Mouse (Mus musculus): ENCODE measurements around the gene Tmem56. TPM values are rescaled to one million over a fixed set of nuclear protein-coding genes. Genes with fewer than 3 reads are reported as not detected.
A peak's percentile ranks its signal among the peaks of the same experiment; 100 is the strongest.

The Tmem56 gene
- not detected for polyA plus RNA-seq (2017; shearing (Covaris generic))

DNA sequence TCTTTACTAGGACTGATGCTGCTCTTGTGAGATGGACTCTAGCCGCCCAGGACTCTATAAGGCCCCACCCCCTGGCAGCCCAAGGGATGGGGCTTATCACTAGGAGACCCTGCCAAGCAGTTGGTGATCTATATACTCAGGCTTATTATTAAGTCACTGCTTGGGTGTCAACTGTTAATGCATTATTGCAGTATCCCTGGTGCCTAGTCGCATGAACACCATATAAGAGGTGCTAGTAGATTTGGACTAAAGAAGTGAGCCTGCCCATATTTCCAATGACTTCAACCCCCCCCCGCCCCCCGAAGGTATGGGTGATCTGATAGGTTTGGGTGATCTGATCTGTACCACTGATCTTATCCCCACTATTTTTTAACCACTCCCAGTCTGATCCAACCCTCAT, at the start of gene Tmem56:
Tmem56 (minus strand) TSS at position 101 of the 400 bp plus-strand sequence.
- no peak for ATAC-seq

DNA sequence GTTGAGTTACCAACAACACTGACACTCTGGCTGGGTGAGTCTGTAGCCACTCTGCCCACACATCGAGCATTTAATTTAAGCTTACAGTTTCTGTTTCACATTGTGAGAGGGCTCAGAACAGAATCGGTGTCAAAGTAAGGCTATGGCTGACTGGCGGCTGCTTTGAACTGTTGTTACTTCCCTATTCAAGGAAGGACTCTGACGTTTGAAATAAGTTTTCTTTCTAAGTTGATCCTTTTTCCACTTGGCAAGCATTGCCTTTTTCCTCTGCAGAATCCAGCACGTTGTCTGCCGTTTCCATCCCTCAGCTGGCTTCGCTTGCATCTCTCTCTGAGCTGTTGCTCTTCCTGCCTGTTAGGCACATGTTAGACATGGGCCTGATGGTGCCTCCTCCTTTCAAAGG, 47.3 kb upstream of the Tmem56 start:
- peak; percentile 68 for ATAC-seq

DNA sequence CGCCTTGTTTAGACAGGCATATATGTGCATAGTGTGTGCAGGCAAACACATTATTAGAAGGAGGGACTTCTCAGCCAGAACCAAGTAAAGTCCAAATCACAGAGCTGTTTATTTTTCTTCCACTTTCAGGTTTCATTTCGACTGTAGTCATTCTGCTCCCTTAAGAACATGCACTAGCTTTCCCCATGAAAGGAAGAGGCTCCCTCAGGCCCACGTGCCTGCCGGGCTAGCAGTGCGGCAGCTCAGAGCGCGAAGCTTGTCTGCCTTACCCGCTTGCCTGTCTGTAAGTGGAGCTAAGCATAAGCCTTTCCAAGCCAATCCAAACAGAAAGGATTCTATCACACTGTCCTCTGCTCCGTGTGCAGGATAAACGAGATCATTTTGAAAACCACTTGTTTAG, 46.7 kb upstream of the Tmem56 start:
- ATAC-seq, result peak; percentile 18

DNA sequence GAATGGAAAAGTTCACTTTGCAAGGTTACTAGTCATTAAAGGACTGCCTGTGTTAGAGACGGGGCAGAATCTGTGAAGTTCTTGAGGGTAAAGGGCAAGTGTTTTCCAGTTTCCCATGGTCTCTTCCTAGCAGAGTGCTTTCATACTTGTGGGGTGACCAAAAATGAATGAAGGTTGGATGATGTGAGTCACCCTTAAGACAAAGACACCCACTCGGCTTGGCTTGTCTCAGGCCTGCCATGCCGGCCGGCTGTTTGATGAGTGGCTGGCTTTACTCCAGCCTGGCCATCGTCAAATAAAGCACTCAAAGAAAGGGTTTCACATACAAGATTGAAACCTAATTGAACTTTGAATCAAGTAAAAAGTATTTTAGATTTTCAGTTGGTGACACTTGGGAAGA, 44.5 kb upstream of the Tmem56 start:
- ATAC-seq, result no peak

DNA sequence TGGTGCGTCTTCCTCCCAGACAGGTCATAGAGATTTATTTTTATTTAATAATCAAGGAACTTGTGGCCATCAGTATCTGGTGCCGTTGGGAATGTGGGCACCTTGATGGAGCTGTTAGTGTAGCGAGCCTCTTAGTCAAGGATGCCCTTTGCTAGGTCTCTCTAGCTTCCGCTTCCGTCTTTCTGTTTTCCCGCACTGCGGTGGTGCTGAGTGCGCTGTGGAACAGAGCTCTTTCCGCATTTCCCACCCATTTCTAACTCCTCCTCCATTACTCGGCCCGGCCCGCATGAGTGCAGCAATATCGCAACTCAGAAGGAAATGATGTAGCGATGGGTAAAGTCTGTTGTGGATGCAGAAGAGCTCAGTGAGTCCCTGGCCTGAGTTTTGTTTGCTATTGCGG, 40.5 kb upstream of the Tmem56 start:
- ATAC-seq, result no peak

DNA sequence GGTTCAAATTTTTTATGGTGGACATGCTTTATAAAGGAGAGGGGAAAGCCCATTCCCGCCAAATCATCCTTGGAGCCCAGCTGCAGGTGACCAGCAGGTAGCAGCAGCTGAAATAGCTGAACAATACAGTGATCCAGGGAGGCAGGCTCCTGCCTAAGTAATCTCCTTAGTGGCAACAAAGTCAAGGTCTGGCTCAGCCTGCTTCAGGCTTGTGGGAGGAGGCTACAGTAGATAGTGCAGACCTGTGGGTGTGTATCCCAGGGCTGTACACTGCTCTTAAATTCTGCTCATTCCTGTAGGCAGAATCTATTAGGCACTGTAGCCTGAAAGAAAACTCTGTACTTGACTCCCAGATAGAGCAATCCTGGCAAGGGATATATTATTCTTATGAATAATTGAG, 38.0 kb upstream of the Tmem56 start:
- no peak for ATAC-seq

DNA sequence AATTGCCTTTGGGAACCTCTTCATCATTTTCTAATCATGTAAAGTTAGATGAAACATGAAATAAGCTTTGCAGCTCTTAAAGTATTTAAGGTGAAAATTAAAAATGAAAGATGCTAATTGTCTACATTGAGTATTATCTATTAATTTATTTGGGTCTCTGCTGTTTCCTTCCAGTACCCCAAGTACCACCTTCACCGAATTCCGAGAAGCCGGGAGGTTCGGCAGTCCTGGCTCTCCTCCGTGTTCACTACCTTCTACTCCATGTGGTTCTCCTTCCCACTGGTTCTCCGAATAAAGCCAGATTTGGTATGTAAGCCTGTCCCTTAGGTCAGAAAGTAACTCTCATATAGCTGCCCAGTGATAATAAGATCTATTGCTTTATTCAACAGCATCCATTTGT, 37.0 kb upstream of the Tmem56 start:
- no peak for ATAC-seq

DNA sequence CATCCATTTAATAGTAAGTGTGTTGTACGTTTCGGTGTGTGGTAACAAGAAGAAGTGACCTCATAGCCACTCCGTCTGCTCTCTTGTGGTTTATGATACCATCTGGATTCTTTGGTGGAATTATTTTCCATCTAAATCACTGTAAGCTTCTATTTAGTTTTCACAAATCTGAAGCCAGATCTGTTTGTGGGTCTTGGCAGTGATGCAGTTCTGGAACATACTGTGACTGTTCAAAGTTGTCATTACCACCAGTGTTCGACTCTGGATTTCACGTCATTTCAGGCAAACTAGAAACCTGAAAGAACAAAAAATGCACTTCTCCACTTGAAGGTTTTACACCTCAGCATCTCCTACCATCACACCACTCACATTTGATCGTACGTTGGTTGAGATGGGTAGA, 32.6 kb upstream of the Tmem56 start:
- no peak for ATAC-seq

DNA sequence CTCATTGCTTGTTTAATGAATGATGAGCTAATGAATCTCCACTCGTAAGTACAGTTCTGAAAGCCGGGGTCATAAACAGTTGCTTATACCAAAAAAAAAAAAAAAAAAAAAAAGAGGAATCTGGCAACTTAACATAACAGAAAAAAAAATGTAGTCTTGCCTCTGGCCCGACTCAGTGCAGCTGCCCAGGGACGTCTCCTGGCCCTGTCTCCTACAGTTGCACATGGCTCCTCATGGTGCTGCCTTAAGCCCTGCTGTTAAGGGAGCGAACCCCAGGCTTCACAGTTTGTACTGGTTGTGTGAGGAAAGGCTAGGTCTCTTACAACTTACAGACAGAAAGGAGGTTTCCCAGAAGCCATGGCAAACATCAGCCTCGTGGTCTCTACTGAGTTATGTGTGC, 31.3 kb upstream of the Tmem56 start:
- ATAC-seq, result no peak

DNA sequence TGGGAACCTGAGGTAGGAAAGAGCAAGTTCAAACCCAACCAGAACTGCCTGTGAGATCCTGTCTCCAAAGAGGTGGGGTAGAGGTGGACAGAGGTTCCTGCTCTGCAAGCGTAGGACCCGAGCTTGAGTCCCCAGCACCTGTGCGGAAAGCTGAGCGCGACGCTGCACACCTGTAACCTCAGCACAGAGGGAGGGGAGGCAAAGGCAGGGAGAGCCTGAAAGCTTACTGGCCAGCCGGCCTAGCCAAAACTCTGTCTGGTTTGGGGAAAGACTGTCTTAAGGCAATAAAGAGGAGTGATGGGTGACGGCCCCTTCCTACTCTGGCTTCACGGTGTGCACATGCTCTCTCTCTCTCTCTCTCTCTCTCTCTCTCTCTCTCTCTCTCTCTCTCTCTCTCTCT, 30.1 kb upstream of the Tmem56 start:
- ATAC-seq, result no peak

DNA sequence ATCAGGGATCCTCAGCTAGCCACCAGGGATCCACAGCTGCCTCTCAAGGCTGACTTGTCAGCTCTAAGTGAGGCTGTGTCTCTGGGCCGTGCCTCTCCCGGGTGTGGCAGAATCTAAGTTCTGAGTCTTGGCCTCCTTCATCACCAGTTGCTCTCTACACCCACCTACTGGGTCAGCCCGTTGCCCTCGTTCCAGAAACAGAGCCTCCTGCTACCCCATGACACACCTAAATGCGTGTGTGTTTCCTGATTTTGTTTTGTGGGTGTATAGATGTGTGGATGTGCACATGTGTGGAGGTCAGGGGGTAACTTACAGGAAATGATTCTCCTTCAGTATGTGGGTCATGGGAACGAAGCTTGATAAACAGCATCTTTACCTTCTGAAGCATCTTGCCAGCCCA, 29.5 kb upstream of the Tmem56 start:
- no peak for ATAC-seq

DNA sequence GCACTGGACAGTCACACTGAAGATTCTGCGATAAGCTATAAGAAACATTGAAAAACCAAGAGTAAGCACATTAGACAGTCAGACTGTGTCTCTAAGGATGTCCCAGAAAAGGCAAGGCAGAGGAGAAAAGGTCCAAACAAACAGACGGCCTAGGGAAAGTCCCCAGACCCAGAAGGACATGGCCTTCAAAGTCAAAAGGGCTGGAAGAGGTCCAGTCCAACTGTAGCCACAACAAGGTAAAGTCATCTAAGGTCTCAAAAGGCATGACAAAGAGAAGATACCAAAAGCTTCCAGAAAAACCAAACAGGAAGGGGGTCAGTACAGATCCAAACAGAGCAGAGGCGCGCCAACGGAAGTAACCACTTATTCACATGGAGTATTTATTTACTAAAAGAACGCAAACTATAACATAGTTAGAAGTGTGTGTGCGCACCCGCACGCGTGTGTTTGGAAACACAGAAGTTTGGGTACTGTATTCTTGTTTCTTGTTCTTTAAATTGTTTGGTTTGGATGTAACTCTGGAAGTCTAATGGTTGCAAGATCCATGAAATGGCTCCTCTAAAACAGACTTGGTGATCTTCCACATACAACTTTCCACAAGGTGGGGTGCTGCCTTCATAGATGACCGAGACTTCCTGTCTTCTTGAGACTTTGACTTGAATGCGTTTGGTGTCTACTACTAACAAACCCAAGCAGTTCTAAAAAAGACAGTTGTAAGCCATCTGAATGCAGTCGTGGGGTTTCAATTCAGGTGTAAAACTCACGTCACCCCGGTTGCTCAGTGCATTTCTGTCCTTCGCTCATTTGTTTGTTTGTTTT, 27.2 kb upstream of the Tmem56 start:
- ATAC-seq, result no peak

DNA sequence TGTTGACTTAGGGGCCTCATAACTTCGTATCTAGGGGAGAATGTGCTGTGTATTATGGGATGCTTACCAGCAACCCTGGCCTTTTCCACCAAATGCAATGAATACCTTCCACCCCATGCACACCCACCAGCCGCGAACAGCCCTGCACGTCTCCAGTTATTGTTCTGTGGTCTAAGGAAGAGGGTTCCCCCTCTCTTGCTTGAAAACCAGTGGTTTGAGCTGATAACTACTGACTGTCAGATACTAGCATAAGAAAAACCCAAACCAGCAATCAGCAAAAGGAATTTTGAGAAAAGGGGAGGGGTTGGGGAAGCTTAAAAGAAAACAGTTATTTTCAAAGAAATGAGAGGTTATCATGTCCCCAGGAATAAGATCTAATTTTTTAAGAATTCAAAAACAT, 26.5 kb upstream of the Tmem56 start:
- no peak for ATAC-seq

DNA sequence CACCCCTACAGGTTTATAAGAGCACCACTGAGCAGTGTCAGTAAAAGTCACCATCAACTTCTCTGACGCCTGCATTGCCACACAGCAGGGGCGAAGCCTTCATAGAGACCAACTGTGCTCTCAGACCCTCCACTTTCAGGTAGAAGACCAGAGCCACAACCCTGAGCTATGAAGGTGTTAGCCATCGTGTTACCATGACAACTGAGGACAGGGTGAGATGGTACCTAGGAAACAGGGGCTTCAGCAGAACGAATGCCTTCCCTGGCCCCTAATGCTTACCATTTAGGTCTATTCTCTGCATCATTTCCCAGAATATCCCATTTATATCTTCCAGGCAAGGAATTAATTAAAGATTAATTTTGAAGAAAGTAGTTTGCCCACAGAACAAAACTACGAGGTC, 26.0 kb upstream of the Tmem56 start:
- no peak for ATAC-seq

DNA sequence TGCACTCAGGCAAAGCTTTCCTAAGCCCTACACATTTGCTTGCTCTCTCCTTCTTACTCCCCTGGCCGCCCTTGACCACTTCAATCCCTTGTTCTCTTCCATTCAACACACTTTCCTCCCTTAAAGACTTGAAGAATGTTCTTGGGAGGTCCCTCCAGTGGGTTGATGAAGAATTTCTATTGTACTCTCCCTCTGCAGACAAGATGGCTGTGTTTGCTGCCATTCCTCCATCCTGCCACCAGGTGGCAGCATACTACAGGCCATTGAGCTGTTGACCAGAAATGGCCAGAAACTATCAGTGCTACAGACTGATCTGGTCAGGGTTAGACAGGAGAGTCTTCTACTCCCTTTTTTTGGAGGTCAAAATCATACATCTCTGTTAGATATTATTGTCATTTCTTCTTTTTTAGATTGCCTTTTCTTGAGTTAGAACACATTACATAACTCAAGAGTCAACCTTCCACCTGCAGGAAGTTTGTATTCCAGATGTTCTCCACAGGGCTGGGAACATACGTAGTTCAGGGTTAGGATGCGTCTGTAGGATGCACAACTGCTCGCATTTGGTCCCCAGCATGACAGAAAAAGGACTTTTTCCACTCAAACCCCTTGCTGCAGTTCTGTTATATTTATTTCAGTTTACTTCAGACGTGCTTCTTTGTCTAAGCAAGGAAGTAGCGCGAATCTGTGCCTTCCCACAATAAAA, 24.8 kb upstream of the Tmem56 start:
- ATAC-seq, result peak; percentile 79

DNA sequence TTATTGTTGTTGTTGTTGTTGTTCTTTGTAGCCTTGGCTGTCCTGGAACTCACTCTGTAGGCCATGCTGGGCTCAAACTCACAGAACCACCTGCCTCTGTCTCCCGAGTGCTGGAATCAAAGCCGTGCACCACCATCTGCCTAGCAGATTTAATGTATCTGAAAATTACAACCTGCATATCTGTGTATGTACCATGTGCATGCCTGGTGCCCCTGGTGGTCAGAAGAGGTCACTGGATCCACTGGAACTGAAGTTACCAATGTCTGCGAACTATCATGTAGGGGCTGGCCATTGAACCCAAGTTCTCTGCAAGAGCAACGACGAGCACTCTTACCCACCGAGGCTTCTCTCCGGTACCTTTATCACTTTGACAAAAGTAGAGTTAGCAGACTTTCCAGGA, 23.7 kb upstream of the Tmem56 start:
- ATAC-seq, result peak; percentile 73

DNA sequence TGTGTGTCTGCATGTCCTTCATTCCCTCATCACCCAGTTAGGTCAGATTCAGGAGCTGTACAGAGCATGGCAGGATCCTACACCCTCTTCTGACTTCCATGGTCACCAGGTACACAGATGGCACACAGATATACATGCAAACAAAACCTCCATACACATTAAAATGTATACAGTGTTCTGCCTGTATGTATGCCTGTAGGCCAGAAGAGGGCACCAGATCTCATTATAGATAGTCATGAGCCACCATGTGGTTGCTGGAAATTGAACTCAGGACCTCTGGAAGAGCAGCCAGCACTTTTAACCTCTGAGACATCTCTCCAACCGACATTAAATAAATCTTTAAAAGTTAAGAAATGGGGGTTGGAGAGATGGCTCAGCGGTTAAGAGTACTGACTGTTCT, 11.3 kb upstream of the Tmem56 start:
- no peak for ATAC-seq

DNA sequence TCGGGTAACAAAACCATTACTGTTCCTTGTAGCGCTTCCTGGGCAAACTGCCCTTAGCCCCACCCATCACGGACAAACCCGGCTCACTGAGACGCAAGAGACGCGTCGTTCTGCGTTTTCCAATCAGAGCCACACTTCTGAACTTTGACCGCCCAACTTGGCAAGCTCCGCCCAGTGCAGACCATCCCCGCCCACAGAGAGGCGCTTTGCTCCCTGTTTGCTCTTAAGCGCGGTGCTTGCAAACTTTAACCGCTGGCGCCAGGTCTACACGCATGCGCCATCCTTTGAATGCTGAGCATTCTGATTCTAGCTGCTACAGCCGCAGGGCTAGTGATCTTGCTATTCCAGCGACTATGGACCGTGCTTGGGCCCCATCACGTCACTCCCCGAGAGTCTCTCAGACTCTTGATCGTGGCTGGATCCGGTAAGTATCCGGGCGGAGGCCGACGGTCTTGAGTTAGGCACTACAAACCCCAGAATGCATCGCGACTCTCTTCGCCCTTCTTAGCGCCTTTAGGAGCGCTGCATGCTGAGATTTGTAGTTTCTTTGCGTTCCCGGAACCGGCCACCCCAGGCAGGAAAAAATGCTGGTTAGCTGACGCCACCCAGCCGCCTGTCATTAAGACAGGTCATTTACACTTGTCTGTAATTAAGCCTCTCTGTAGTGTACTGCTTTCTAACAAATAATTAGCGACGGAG, 8.8 kb upstream of the Tmem56 start, which contains the start of gene Alg14:
Alg14 (plus strand) TSS at position 214 of the 699 bp plus-strand sequence.
- peak; percentile 92 for ATAC-seq

DNA sequence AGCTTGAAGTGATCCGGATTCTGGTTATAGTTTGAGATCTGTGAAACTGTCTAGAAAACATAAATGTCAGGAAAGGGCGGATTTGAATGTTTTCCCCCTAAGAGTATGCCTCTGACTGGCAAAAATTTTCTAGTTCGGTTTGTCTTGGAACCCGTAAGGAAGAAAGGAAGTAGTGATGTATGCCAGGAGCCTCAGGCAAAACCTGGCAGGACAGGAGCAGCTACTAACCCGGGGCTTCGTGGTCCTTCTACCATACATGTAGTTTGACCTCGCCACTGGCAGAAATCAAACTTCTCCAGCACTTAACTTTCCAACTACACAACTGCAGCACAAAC, 8.3 kb upstream of the Tmem56 start:
- no peak for ATAC-seq

DNA sequence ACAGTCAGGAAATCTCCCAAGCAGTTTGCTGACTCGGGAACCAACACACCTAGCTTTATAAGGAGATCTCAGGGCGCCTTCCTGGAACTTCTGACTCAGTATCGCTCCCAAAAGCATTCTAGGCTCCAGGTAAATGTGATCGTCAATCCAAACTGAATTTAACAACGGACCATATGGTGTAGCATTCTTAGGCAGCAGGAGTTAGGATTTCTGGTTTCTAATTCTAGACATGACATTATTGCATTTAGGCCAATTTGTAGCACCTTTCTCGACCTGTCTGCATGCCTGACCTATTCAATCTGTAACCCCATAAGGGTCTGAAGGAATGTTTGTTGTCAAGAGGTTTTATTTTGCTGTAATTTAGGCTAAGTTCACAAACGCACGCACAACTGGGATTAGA, 7.8 kb upstream of the Tmem56 start:
- no peak for ATAC-seq

DNA sequence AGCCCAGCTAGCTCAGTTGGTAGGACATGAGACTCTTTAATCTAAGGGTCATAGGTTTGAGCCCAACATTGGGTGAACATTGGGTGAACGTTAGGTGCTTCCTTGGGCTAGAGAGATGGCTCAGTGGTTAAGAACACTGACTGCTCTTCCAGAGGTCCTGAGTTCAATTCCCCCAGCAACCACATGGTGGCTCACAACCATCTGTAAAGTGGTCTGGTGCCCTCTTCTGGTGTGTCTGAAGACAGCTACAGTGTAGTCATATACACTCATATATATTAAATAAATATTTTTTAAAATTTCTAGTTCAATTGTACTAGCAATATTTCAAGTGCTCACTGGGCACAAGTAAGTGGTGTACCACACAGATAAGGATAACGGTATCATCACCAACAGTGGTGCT, 4.3 kb upstream of the Tmem56 start:
- ATAC-seq, result no peak

DNA sequence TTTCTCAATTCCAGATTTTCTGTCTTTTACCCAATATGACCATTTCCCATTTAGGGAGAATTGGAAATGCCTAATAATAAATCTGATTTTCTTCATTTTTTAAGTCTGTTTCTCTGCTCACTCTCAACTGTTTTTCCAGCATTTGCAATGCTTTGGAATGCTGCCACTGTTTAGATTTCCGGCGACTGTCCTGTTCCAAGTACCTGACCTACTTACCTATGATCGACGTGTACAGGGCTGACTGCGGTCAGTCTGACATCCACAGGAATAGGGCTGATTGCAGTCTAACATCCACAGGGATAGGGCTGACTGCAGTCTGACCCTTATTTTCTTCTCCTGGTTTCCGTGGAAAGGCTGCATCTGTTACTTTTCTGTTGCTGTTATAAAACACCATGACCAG, 2.3 kb upstream of the Tmem56 start:
- ATAC-seq, result no peak

DNA sequence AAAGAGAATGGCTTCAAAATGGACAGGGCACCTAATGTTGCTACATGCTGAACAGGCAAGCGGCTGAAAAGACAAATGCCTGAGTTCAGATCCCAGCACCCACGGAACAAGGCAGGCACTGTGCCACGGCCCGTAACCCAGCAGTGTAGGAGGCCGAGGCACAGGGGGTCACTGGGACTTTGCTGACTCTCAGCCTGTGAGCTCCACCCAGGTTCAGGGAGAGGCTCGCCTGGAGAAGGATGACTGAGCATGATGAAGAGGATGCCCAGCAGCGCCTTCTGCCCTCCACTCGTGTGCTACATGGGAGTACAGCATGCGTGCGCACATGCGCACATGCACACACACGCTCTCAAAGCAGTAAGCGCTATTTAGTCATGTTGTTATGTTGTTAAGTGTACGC, 3.2 kb downstream of the Tmem56 start:
- no peak for ATAC-seq

DNA sequence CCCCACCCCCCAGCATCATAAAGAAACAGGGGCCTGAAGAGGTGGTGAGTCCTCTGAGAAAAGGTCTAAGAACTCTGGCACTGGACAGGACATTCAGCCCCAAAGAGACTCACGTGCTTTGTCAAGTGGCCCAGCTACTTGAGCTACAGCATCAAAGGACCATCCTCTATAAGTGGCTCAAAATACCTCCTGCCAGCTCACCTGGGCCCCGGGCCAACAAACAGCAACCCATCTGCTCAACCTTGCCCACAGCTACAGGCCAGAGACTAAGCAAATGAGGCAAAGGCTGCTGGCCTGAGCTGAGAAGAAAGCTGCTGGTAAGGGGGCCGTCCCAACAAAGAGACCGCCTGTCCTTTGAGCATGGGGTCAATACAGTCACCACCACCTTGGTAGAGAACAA, 5.3 kb downstream of the Tmem56 start:
- ATAC-seq, result no peak

Measured in inflammation-experienced regulatory T-cells, adult 6 months (primary cell).